ENCODE assay signal across 23 mouse cellular contexts in genomic region chr7:6903489-6903888, GRCm38 (mm10).
DNase-seq lines count a peak whose midpoint lies in the region; ATAC-seq and TF ChIP-seq lines count a peak whose summit lies in the region.
"Had no signal": no experiment of that assay in that cellular context is flagged by ENCODE, and none has a peak within 500 bp of the region (broad histone marks: within the 10 kb centered on the region; RNA-seq: fewer than 3 reads in every experiment).

No protein-coding gene starts in this region.

- no peak overlapping the region for H3K4me2 ChIP-seq in lung, embryonic 16.5 days (ENCODE audit: low read depth, low read length)
- no peak overlapping the region for H3K4me2 ChIP-seq in embryonic facial prominence, embryonic 14.5 days (ENCODE audit: low read depth, low read length)
- no peak overlapping the region for H3K4me2 ChIP-seq in limb, embryonic 13.5 days (replicated peaks)
- no peak overlapping the region for H3K4me2 ChIP-seq in hindbrain, embryonic 12.5 days (replicated peaks)
- H3K4me2 ChIP-seq: heart, embryonic 13.5 days; hindbrain, embryonic 15.5 days; intestine, embryonic 15.5 days had no signal

- H3K9me3 ChIP-seq in lung, embryonic 16.5 days (ENCODE audit: control insufficient read depth, low read length), result no peaks in the 10 kb centered on the region
- H3K9me3 ChIP-seq in embryonic facial prominence, embryonic 14.5 days (ENCODE audit: control insufficient read depth, low read length), result no peaks in the 10 kb centered on the region
- H3K9me3 ChIP-seq in limb, embryonic 13.5 days, result no peaks in the 10 kb centered on the region
- no peaks in the 10 kb centered on the region for H3K9me3 ChIP-seq in hindbrain, embryonic 12.5 days (replicated peaks)
- H3K9me3 ChIP-seq: heart, embryonic 13.5 days; hindbrain, embryonic 15.5 days; intestine, embryonic 15.5 days; midbrain, embryonic 10.5 days had no signal

- WGBS in lung, embryonic 16.5 days, result 57% methylated on average over 8 of the region's 8 CpGs
- 40% methylated on average over 8 of the region's 8 CpGs for WGBS in embryonic facial prominence, embryonic 14.5 days
- 30% methylated on average over 8 of the region's 8 CpGs for WGBS in limb, embryonic 13.5 days
- 68% methylated on average over 8 of the region's 8 CpGs for WGBS in hindbrain, embryonic 12.5 days

- H3K27me3 ChIP-seq in lung, embryonic 16.5 days (ENCODE audit: control insufficient read depth, insufficient read depth, low read depth, low read length), result no peaks in the 10 kb centered on the region
- H3K27me3 ChIP-seq in embryonic facial prominence, embryonic 14.5 days (replicated peaks; ENCODE audit: control insufficient read depth, insufficient read depth, low read length), result no peaks in the 10 kb centered on the region
- H3K27me3 ChIP-seq in limb, embryonic 13.5 days, result no peaks in the 10 kb centered on the region
- no peaks in the 10 kb centered on the region for H3K27me3 ChIP-seq in hindbrain, embryonic 12.5 days
- H3K27me3 ChIP-seq: CH12.LX; heart, embryonic 13.5 days; hindbrain, embryonic 15.5 days; intestine, embryonic 15.5 days had no signal

- peak; percentile 59 for ATAC-seq in lung, embryonic 16.5 days (ENCODE audit: low read depth)
- ATAC-seq in embryonic facial prominence, embryonic 14.5 days (ENCODE audit: low read depth), result peak; percentile 90
- peak; percentile 77 for ATAC-seq in limb, embryonic 13.5 days (ENCODE audit: low FRiP score, low read depth)
- no peak for ATAC-seq in hindbrain, embryonic 12.5 days (ENCODE audit: low FRiP score)
- ATAC-seq: forebrain, embryonic 14.5 days; intestine, embryonic 15.5 days had no signal

- no peak for TF ChIP-seq CTCF in layer of hippocampus, adult 2 months (conservative IDR thresholded peaks at IDR 0.05)

- H3K4me3 ChIP-seq in lung, embryonic 16.5 days (ENCODE audit: low read length), result no peak overlapping the region
- H3K4me3 ChIP-seq in embryonic facial prominence, embryonic 14.5 days (ENCODE audit: low read depth, low read length), result no peak overlapping the region
- H3K4me3 ChIP-seq in limb, embryonic 13.5 days, result no peak overlapping the region
- H3K4me3 ChIP-seq in hindbrain, embryonic 12.5 days, result no peak overlapping the region
- H3K4me3 ChIP-seq in layer of hippocampus, adult 2 months, result no peak overlapping the region
- H3K4me3 ChIP-seq: heart, embryonic 13.5 days; hindbrain, embryonic 15.5 days; intestine, embryonic 15.5 days; midbrain, embryonic 10.5 days had no signal

- no peaks in the 10 kb centered on the region for H3K36me3 ChIP-seq in lung, embryonic 16.5 days (ENCODE audit: control insufficient read depth, insufficient read depth, low read length)
- no peaks in the 10 kb centered on the region for H3K36me3 ChIP-seq in embryonic facial prominence, embryonic 14.5 days (ENCODE audit: control insufficient read depth, insufficient read depth, low read length)
- no peaks in the 10 kb centered on the region for H3K36me3 ChIP-seq in limb, embryonic 13.5 days
- no peaks in the 10 kb centered on the region for H3K36me3 ChIP-seq in hindbrain, embryonic 12.5 days
- H3K36me3 ChIP-seq: heart, embryonic 13.5 days; hindbrain, embryonic 15.5 days; intestine, embryonic 15.5 days; midbrain, embryonic 10.5 days had no signal

- peak; percentile 24 for DNase-seq in gastrocnemius, postnatal 25 days
- no peak for DNase-seq in gastrocnemius, adult 18-20 months (ENCODE audit: low spot score)
- DNase-seq in lung, postnatal 14 days, result no peak
- DNase-seq in embryonic facial prominence, embryonic 14.5 days (ENCODE audit: low spot score), result peak; percentile 92
- no peak for DNase-seq in layer of hippocampus, adult 2 months (ENCODE audit: low spot score in 2 of 2)
- DNase-seq: adrenal gland, postnatal 14 days; cerebellum, postnatal 10 days; heart, adult 11 months; heart, postnatal 36 days; layer of hippocampus, postnatal 36 days; right cerebral cortex, adult 18-20 months had no signal

- no peak overlapping the region for H3K9ac ChIP-seq in lung, embryonic 16.5 days (ENCODE audit: low read length)
- H3K9ac ChIP-seq in embryonic facial prominence, embryonic 14.5 days (ENCODE audit: low read depth, low read length), result no peak overlapping the region
- H3K9ac ChIP-seq in limb, embryonic 13.5 days, result no peak overlapping the region; the same call in 1 of the 2 replicates
- H3K9ac ChIP-seq in hindbrain, embryonic 12.5 days, result no peak overlapping the region
- H3K9ac ChIP-seq: heart, embryonic 13.5 days; hindbrain, embryonic 15.5 days; intestine, embryonic 15.5 days; liver, embryonic 14.5 days had no signal

- no peak overlapping the region; the same call in none of the 2 replicates for H3K27ac ChIP-seq in lung, embryonic 16.5 days (ENCODE audit: low read length)
- H3K27ac ChIP-seq in embryonic facial prominence, embryonic 14.5 days (replicated peaks; ENCODE audit: low read depth, low read length), result peak overlapping the region; percentile 89
- peak overlapping the region; percentile 81 for H3K27ac ChIP-seq in limb, embryonic 13.5 days
- no peak overlapping the region for H3K27ac ChIP-seq in hindbrain, embryonic 12.5 days
- no peak overlapping the region for H3K27ac ChIP-seq in layer of hippocampus, adult 2 months
- H3K27ac ChIP-seq: heart, embryonic 13.5 days; hindbrain, embryonic 15.5 days; intestine, embryonic 15.5 days; kidney, postnatal 0 days; liver, embryonic 14.5 days; macrophage; midbrain, embryonic 10.5 days had no signal

- no peaks in the 10 kb centered on the region; the same call in 1 of the 2 replicates for H3K4me1 ChIP-seq in lung, embryonic 16.5 days (replicated peaks; ENCODE audit: control insufficient read depth, insufficient read depth, low read length)
- peaks cover 4% of the 10 kb centered on the region; the same call in 1 of the 2 replicates for H3K4me1 ChIP-seq in embryonic facial prominence, embryonic 14.5 days (ENCODE audit: control insufficient read depth, insufficient read depth, low read length)
- peaks cover 8% of the 10 kb centered on the region for H3K4me1 ChIP-seq in limb, embryonic 13.5 days
- H3K4me1 ChIP-seq in hindbrain, embryonic 12.5 days, result no peaks in the 10 kb centered on the region
- H3K4me1 ChIP-seq: heart, embryonic 13.5 days; hindbrain, embryonic 15.5 days; intestine, embryonic 15.5 days; midbrain, embryonic 10.5 days had no signal

Comparison
In these comparisons a context has a peak if more than half of its experiments do, and no peak if none do; other contexts are left out.
1. DNase-seq: peak in gastrocnemius, postnatal 25 days (single experiment) and embryonic facial prominence, embryonic 14.5 days (single experiment); none in gastrocnemius, adult 18-20 months (single experiment), lung, postnatal 14 days (single experiment) and layer of hippocampus, adult 2 months (0 of 2).
2. H3K27ac ChIP-seq: peak in embryonic facial prominence, embryonic 14.5 days (single experiment) and limb, embryonic 13.5 days (single experiment); none in lung, embryonic 16.5 days (single experiment), hindbrain, embryonic 12.5 days (single experiment) and layer of hippocampus, adult 2 months (single experiment).